Mouse (Mus musculus) left cerebral cortex, postnatal 36 days (tissue): ENCODE measurements around the gene Cyp3a57. TPM values are rescaled to one million over a fixed set of nuclear protein-coding genes. Genes with fewer than 3 reads are reported as not detected.
A peak's percentile ranks its signal among the peaks of the same experiment; 100 is the strongest.
"Not testable (repeated sequence)": the region's sequence is repeated elsewhere in the genome, so short reads cannot be mapped to it uniquely, and the experiment has no call there.

Source experiments
- DNase-seq, 2 experiments: peaks; one replicate each; pipeline ENCODE4 v3.0.0; 2021 to 2022; ENCODE audit warnings: low spot score in 2 of 2, mixed read lengths in 1 of 2
- intact Hi-C: fragments of 180-260 bp; cut with DNase I; formaldehyde crosslinking; loops from one replicate; pipeline ENCODE4 v1.15.1; 2025
- total RNA-seq, 2 experiments: library from RNA; stranded (reverse); gene quantifications; 2 replicates each; pipeline ENCODE4 v1.2.3; 2021

The Cyp3a57 gene
- total RNA-seq, result under 1 TPM in 1 of 2 experiments, not detected in 1; 0.25 TPM

DNA sequence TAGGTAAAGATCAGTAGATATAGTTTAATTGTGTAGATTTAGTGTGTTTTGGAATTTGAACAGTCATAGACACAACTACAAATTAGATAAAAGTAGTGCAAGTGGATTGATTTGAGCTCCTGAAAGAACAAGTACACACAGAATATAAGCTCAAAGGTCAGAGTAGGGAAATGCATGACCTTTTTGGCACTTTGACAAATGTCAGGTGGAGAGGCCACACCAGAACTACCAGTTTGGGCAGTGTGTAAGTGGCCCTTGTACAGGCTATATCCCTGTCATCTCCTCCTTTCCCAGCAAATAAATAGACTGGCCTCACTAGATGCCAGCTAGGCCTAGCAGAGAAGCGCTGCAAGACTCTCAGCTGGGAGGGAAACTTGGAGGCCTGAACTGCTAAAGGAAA is at the start of gene Cyp3a57:
Cyp3a57 (plus strand) TSS at position 339 of the 400 bp plus-strand sequence.
- no peak for DNase-seq
- intact Hi-C loops, result loop anchor here (5.0 kb wide), 1 partner anchor 722 kb away; no protein-coding TSS in a partner anchor

DNA sequence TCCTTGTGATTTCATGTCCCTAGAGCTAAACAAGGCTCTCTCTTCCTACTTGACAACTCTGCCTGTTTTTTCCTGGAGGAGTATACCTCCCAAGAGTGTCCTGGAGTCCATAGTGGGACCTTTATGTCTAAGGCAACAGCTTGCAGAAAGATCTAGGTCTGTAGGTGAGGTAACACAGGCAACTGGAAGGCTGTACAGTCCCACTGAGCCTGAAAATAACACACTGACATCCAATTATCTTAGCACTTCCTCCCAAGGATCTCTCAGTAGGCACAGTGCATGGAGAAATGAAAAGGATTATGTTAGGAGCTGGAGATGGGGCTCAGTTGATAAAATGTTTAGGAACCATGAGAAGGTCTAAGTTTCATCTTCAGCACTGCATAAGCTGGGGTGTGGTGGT is 44.6 kb upstream of the Cyp3a57 start:
- intact Hi-C loops, result no loop called here
- no peak for DNase-seq

DNA sequence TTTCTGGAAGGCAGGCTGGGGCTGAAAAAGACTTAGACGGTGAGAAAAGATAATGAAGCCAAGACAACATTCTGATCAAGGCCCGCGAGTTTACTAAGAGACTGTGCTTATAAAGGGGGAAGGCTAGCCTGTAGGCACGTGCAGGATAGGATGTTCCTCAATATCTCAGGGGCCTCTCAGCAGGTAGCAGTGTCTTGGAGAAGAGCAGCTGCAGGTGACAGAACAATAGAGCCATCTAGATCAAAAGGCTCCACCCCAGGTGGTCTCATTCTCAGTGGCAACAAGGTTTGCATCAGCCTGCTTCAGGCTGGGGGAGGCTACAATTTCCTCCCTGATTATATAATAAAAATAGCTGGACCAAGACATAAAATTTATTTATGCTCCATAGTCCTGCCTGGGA is 43.3 kb upstream of the Cyp3a57 start:
- intact Hi-C loops, DNase-seq: not testable (repeated sequence)

DNA sequence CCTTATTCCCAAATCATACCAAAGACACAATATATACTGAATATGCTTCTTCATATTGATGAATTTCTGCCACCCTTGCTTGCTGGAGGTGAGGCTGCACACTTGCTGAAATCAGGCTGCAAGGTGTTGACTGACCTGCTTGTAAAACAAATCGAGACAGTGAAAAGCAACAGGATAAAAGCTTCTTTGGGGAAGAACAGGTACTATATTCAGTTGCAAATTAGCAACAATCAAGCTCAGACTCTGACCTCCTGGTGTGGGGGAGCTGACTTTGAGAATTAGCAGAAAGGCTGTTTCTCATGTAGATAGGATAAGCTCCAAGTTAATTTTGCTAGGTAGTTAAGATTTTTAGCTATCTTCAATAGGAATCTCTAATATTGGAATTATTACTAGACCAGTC is 42.7 kb upstream of the Cyp3a57 start:
- no peak for DNase-seq
- intact Hi-C loops, result no loop called here

DNA sequence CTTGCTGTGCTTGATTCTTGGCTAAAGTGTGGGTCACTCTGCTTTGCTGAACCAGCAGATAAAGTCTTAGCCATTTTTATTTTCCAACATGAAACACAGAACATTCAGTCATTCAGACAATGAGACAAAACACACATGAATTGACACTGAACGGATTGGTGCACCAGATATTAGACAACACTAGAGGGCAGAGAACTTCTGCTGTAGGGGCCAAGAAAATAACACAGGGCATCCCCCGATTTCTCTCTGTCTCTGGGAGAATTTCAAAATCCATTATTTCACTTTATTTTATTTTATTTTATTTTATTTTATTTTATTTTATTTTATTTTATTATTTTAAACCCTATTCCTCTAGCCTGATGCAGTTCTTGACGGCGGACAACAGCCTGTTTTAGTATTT is 38.1 kb upstream of the Cyp3a57 start:
- intact Hi-C loops, result not testable (repeated sequence)

DNA sequence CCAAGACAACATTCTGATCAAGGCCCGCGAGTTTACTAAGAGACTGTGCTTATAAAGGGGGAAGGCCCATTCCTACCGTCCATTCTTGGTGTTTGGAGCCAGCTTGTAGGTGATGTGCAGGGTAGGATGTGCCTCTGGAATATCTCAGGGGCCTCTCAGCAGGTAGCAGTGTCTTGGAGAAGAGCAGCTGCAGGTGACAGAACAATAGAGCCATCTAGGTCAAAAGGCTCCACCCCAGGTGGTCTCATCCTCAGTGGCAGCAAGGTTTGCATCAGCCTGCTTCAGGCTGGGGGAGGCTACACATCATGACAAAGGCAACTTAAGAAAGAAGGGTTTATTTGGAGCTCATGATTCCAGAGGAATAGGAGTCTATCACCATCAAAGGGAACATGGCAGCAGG is 37.3 kb upstream of the Cyp3a57 start:
- DNase-seq, intact Hi-C loops: not testable (repeated sequence)

More for the DNA sequence above, 38.1 kb upstream of the Cyp3a57 start:
- DNase-seq, result not testable (repeated sequence)

DNA sequence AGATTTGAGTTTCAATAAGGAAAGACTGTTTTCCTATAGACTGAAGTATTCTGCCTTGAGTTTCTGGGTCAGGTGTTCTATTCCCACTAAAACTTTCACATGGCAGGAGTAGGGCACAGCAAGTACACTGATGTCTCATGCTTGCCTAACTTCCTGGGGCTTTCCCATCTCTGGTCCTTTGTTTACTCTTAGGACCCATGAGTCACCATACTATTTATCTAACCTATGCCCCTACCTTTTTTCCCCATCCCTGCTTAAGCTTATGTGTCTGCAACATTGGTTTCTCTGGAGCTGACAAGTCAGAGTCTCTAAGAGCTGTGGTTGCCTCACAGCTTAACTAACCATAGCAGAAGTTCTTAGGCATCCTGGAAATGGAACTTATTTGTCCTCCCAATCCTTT is 31.2 kb upstream of the Cyp3a57 start:
- intact Hi-C loops, result no loop called here
- no peak for DNase-seq

DNA sequence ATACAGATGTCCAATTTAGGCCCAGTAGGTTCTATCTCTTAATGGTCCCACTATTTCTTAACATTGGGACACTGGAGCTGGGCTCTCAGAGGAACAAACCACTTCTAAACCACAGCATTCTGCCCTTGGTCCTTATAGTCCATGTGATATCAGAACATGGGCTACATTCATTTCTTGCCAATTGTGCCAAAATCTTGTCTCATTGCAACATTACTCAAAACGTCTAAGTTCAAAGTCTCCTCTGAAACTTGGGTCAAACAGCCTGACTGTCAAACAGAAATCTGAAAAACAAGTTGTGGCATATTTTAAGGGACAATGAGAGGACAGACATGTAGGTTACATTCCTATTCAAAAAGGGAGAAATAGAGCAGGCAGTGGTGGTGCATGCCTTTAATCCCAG is 27.9 kb upstream of the Cyp3a57 start:
- intact Hi-C loops, result no loop called here
- no peak for DNase-seq

DNA sequence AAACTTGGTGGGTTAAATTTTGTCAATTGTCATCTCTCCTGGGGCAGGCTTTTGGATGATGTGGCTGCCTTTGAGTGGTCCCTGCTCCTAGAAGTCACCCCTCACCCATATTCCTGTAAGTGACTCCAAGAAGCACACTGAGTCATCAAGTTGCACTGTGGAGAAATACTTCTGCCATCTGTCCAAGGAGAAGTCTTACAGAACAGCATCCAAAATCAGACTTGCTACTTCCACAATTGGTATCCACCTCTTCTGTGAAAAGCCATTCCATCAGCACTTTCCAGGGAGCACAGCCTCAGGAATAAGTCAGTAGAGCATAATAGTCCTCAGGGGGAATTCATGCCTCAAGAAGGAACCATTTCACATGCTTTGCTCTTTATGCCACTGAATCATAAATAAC is 6.3 kb upstream of the Cyp3a57 start:
- peak in 1 of 2 experiments; percentile 4 for DNase-seq
- intact Hi-C loops, result not testable (repeated sequence)

DNA sequence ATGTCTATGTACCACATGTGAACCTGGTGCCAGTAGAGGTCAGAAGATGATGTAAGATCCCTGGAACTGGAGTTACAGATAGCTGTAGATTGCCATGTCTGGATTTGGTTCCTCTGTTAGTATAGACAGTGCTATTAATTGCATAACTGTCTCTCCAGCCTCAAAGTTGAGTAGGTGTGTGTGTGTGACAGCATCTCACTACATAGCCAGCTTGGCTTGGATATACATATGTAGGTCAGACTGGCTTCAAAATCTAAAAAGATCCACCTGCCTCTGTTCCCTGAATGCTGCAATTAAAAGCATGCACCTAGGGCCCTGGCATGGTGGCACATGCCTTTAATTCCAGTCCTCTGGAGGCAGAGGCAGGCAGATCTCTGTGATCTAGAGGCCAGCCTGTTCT is 4.6 kb downstream of the Cyp3a57 start:
- intact Hi-C loops, result no loop called here
- DNase-seq, result no peak

DNA sequence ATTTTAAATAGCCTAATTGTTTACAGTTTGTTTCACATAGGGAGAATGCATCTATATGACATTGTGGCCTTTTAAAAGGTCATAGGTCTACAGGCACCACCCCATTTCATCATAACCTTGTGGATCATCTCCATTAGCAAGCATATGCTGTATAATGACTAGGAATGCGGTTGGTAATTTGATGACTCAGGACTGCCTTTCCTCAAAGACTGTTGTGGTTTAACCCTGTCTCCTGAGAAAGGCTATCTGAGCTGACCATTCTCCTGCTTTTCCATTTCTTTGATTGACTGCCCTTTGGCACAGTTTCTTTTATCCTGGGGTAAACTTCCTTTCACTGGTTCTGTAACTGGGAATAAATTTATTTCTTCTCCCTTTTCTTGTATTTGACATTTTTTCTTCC is 8.0 kb downstream of the Cyp3a57 start:
- no peak for DNase-seq
- intact Hi-C loops, result no loop called here

DNA sequence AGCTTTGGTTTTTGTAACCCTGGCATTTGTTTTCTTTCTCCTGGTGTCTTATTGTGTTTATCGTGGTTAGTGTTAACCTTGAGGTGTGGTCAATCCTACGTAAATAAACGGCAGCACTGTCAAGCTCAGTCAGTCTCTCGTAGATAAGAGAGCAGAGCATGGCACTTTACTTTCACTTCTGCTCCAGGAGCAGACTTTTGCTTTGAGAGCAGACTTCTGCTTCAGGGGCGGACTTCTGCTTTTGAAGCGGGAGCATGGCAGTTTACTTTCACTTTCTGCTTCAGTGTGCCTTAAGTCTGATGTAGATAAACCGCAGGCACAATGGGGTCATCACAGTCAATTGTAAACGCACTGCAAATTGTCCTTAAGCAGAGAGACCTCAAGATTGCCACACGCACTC is 70.3 kb downstream of the Cyp3a57 start:
- DNase-seq, intact Hi-C loops: not testable (repeated sequence)

DNA sequence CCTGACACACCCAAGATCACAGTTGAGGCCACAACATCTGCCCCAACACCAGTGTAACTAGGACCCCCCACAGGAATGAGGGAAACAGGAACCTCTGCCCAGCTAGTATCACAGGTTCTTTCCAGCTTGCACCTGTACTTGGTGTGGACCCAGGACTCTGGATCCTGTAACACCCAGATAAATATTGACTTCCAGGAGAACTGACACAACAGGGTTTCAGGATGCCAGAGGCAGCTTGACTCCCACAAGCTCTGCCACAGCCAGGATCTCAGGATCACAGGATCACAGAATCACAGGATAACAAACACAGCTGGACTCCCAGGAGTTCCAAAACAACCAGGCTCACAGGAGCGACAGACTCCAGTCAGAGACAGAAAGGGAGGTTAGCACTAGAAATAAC is 77.2 kb downstream of the Cyp3a57 start:
- intact Hi-C loops, result no loop called here

DNA sequence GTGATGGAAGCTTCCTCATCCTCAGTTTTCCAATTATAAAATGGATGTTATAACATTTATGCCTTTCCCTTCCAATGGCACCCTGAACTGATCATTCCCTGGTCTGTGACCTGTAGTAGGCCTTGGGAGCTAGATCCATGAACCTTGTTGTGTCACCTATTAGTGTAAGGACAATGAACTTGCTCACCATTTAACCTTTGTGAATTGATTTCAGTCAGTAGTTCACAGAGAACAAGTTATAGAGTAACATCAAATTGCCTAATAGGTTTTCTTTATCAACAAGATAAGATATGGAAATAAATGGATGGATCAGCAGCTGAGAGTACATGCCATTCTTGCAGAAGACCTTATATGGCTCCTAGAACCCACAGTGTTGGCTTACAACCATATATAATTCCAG is 85.9 kb downstream of the Cyp3a57 start:
- intact Hi-C loops, result no loop called here
- no peak for DNase-seq

More for the DNA sequence above, 77.2 kb downstream of the Cyp3a57 start:
- DNase-seq, result no peak

DNA sequence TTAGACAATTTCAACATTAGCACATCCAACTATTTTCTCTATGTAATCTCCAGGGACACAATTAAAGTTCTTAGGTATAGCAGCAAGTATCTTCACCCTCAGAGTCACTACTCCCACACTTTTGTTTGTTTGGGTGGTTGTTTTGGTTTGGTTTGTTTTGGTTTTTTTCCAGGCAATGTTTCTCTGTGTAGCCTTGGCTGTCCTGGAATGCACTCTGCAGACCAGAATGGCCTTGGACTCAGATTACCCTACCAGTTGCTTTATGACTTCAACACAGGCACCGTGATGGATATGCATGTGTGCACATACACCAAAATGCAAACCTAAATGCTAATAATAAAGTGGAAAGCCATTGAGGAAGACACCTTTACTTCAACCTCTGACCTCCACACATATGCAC is 88.6 kb downstream of the Cyp3a57 start:
- DNase-seq, result no peak
- intact Hi-C loops, result no loop called here

Other genes with a start within 250 kb of the Cyp3a57 start
- 10 to 100 TPM; 23.6 to 24.1 TPM for gene Arpc1b, start 231.1 kb upstream of the Cyp3a57 start, total RNA-seq
- 100 to 1,000 TPM in 1 of 2 experiments, 10 to 100 TPM in 1; 93.9 to 102 TPM for gene Pdap1, start 205.0 kb upstream of the Cyp3a57 start, total RNA-seq
- 10 to 100 TPM; 78.7 to 89.9 TPM for gene Bud31, start 204.9 kb upstream of the Cyp3a57 start, total RNA-seq
- 10 to 100 TPM; 20.7 to 21.9 TPM for gene Ptcd1, start 178.2 kb upstream of the Cyp3a57 start, total RNA-seq
- gene Cpsf4, start 178.1 kb upstream of the Cyp3a57 start, total RNA-seq, result 10 to 100 TPM; 23.2 to 26.9 TPM
- 100 to 1,000 TPM; 219 to 270 TPM for gene Atp5j2, start 153.2 kb upstream of the Cyp3a57 start, total RNA-seq
- gene Zkscan14, start 143.4 kb upstream of the Cyp3a57 start, total RNA-seq, result 10 to 100 TPM; 12.6 to 14.3 TPM
- gene Zkscan5, start 140.7 kb upstream of the Cyp3a57 start, total RNA-seq, result 10 to 100 TPM; 10.8 to 11.9 TPM
- 10 to 100 TPM; 31.2 to 31.6 TPM for gene Zfp655, start 113.6 kb upstream of the Cyp3a57 start, total RNA-seq
- gene Zscan25, start 64.8 kb upstream of the Cyp3a57 start, total RNA-seq, result 10 to 100 TPM; 20.6 to 21.0 TPM
- not detected for gene Cyp3a16, start 124.4 kb downstream of the Cyp3a57 start, total RNA-seq
- not detected for gene Cyp3a41b, start 239.5 kb downstream of the Cyp3a57 start, total RNA-seq